Mouse (Mus musculus): ENCODE results near the gene Tusc2. TPM values are rescaled to one million over a fixed set of nuclear protein-coding genes. Genes with fewer than 3 reads are reported as not detected.

Gene Tusc2
- polyA plus RNA-seq, 1 experiment from 2014 or later: 87.0 TPM

DNA sequence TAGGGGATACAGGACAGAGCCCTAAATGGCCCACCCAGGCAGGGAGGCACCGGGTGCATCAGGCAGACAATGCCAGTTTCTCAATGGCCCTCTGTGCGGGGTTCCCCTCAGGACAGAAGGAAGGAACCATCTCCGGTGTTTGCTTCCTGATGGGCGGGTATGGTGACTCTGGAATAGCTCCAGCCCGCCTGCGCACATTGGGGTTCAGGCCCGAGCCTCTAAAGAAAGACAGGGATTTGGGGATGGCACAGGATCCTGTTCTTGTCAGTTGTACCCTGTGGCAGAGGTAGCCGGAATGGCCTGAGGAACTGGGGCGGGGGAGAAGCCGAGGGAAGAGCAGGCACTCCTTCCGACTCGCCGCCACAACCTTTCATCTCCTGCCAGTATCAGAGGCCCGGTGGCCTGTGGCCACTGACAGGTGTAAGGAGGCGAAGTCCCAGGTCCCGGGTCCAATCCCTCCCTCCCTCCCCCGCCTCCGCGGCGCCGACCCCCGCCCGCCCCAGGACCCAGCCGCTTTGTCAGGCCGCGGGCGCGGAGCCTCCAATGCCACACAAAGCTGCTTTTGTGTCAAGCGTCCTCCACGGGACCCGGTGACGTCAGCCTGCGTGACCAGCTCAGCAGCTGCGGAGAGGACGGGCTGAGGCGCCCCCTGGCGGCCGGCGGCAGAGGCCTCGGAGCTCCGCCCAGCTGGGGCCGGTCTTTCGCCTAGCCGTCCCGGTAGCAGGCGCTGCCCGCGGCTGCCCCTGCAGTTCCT is 49.3 kb downstream of the Tusc2 start:
- WGBS: 3% methylated on average over 34 of the region's 48 CpGs
- peaks cover 56% of the 10 kb centered on the region for H3K4me1 ChIP-seq

DNA sequence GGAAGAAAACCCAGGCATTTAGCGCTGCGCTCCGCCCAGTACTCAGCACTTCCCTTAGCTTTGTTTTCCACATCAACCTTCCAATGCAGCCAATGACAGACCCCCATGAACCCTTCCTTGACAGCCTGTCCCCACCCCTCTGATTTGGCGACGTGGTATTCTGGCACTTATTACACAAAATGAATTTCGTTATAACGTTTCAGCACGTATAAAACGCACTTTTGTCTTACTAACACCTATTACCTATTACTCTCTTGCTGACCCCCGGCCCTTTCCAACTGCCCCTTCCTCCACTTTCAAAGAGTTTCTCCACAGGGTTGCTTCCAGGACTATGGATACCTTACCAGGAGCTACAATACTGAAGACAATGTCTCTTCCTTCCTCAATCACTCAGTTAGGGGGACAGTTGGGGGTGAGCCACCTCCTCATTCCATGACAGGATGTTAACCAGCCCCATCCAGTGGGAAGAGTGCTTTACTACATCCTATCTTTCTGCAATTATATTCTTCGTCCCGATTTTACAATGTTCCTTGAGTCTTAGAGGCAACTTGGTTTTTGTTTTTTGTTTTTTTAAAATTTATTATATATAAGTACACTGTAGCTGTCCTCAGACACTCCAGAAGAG is 50.0 kb downstream of the Tusc2 start:
- H3K27me3 ChIP-seq: peaks cover under 1% of the 10 kb centered on the region; the same call in 1 of the 2 replicates
- H3K9ac ChIP-seq: no peak overlapping the region
- no peaks in the 10 kb centered on the region for H3K9me3 ChIP-seq (replicated peaks)
- H3K4me3 ChIP-seq: peak overlapping the region; percentile 31; the same call in 1 of the 2 replicates
- H3K36me3 ChIP-seq: peaks cover 36% of the 10 kb centered on the region
- H3K4me1 ChIP-seq: peaks cover 50% of the 10 kb centered on the region
- WGBS: 11% methylated on average over 12 of the region's 12 CpGs
- peak overlapping the region; percentile 97 for H3K27ac ChIP-seq
- peak overlapping the region; percentile 55 for H3K4me2 ChIP-seq (replicated peaks)
- ATAC-seq (ENCODE audit: low FRiP score): peak; percentile 46

More for the DNA sequence above, 49.3 kb downstream of the Tusc2 start:
- Histone ChIP-seq H3K4me2 (replicated peaks) (peak overlapping the region; percentile 55), H3K27me3 (peaks cover 3% of the 10 kb centered on the region; the same call in 1 of the 2 replicates), H3K9me3 (replicated peaks) (no peaks in the 10 kb centered on the region), H3K9ac (peak overlapping the region; percentile 64), H3K36me3 (peaks cover 31% of the 10 kb centered on the region), H3K27ac (peak overlapping the region; percentile 97), H3K4me3 (peak overlapping the region; percentile 31)
- peak; percentile 94 for ATAC-seq (ENCODE audit: low FRiP score)

DNA sequence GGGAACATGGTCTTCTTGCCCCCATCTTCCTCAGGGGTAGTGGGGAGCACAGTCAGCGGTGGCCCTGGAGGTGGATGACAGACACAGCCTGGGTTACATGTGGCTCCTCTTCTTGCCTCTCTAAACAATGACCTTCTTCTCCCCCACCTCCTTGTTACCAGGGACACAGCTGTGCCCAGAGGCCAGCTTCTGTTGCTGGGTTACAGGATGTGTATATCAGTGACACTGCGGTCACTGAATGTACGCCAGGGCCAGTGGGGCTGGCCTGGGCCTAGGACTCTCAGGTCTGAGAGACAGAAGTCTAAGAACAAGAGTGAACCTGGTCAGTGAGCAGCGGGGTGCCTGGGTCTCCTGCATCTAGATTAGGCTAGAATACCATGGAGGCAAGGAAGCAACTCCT is 52.0 kb downstream of the Tusc2 start:
- Histone ChIP-seq H3K27ac (peak overlapping the region; percentile 97), H3K9ac (peak overlapping the region; percentile 32; the same call in 1 of the 2 replicates), H3K4me3 (no peak overlapping the region), H3K27me3 (no peaks in the 10 kb centered on the region), H3K36me3 (peaks cover 56% of the 10 kb centered on the region), H3K4me1 (peaks cover 45% of the 10 kb centered on the region), H3K4me2 (replicated peaks) (no peak overlapping the region), H3K9me3 (replicated peaks) (no peaks in the 10 kb centered on the region)
- no peak for ATAC-seq (ENCODE audit: low FRiP score)
- WGBS: 45% methylated on average over 4 of the region's 4 CpGs

Other genes with a start within 250 kb of the Tusc2 start
- gene Hemk1, start 224.9 kb upstream of the Tusc2 start, polyA plus RNA-seq (2016; fragmentation: Nextera tagmentation; extraction: Ambion mirVana): 12.1 and 14.1 TPM in 2 replicates
- 3.6 and 4.7 TPM in 2 replicates for gene 6430571L13Rik, start 222.7 kb upstream of the Tusc2 start, polyA plus RNA-seq (2016; fragmentation: Nextera tagmentation; extraction: Ambion mirVana)
- gene Cacna2d2, start 163.6 kb upstream of the Tusc2 start, polyA plus RNA-seq (2016; fragmentation: Nextera tagmentation; extraction: Ambion mirVana): 4.6 and 4.7 TPM in 2 replicates
- gene Tmem115, start 29.3 kb upstream of the Tusc2 start, polyA plus RNA-seq (2016; fragmentation: Nextera tagmentation; extraction: Ambion mirVana): 48.1 and 50.4 TPM in 2 replicates
- 21.9 and 22.6 TPM in 2 replicates for gene Cyb561d2, start 21.1 kb upstream of the Tusc2 start, polyA plus RNA-seq (2016; fragmentation: Nextera tagmentation; extraction: Ambion mirVana)
- gene Nprl2, start 21.0 kb upstream of the Tusc2 start, polyA plus RNA-seq (2016; fragmentation: Nextera tagmentation; extraction: Ambion mirVana): 47.5 and 50.5 TPM in 2 replicates
- gene Zmynd10, start 16.0 kb upstream of the Tusc2 start, polyA plus RNA-seq (2016; fragmentation: Nextera tagmentation; extraction: Ambion mirVana): 3.6 and 4.3 TPM in 2 replicates
- gene Rassf1, start 11.7 kb upstream of the Tusc2 start, polyA plus RNA-seq (2016; fragmentation: Nextera tagmentation; extraction: Ambion mirVana): 37.3 and 39.9 TPM in 2 replicates
- gene Hyal2, start 4.7 kb downstream of the Tusc2 start, polyA plus RNA-seq (2016; fragmentation: Nextera tagmentation; extraction: Ambion mirVana): 105 and 109 TPM in 2 replicates
- 8.1 and 9.6 TPM in 2 replicates for gene Hyal1, start 13.7 kb downstream of the Tusc2 start, polyA plus RNA-seq (2016; fragmentation: Nextera tagmentation; extraction: Ambion mirVana)
- 13.5 and 15.0 TPM in 2 replicates for gene Naa80, start 15.6 kb downstream of the Tusc2 start, polyA plus RNA-seq (2016; fragmentation: Nextera tagmentation; extraction: Ambion mirVana)
- gene Hyal3, start 17.6 kb downstream of the Tusc2 start, polyA plus RNA-seq (2016; fragmentation: Nextera tagmentation; extraction: Ambion mirVana): 1.2 and 1.4 TPM in 2 replicates
- 19.5 and 21.9 TPM in 2 replicates for gene Ifrd2, start 24.4 kb downstream of the Tusc2 start, polyA plus RNA-seq (2016; fragmentation: Nextera tagmentation; extraction: Ambion mirVana)
- 5.1 TPM in 2 replicates for gene Sema3b, start 46.0 kb downstream of the Tusc2 start, polyA plus RNA-seq (2016; fragmentation: Nextera tagmentation; extraction: Ambion mirVana)
- gene Gnai2, start 72.1 kb downstream of the Tusc2 start, polyA plus RNA-seq (2016; fragmentation: Nextera tagmentation; extraction: Ambion mirVana): 516 and 531 TPM in 2 replicates
- 12.5 and 12.9 TPM in 2 replicates for gene Slc38a3, start 106.3 kb downstream of the Tusc2 start, polyA plus RNA-seq (2016; fragmentation: Nextera tagmentation; extraction: Ambion mirVana)
- 1.4 and 2.6 TPM in 2 replicates for gene Gnat1, start 116.5 kb downstream of the Tusc2 start, polyA plus RNA-seq (2016; fragmentation: Nextera tagmentation; extraction: Ambion mirVana)
- gene Sema3f, start 147.2 kb downstream of the Tusc2 start, polyA plus RNA-seq (2016; fragmentation: Nextera tagmentation; extraction: Ambion mirVana): 26.8 and 28.3 TPM in 2 replicates
- 260 and 271 TPM in 2 replicates for gene Rbm5, start 207.7 kb downstream of the Tusc2 start, polyA plus RNA-seq (2016; fragmentation: Nextera tagmentation; extraction: Ambion mirVana)

Data from hindbrain, embryonic 12.5 days (tissue).